27 mouse cellular contexts compared by ENCODE assay signal in genomic region chr17:36855484-36855883, GRCm38 (mm10). TPM values are rescaled to one million over a fixed set of nuclear protein-coding genes. Genes with fewer than 3 reads are reported as not detected.
"Had no signal": no experiment of that assay in that cellular context is flagged by ENCODE, and none has a peak within 500 bp of the region (broad histone marks: within the 10 kb centered on the region; RNA-seq: fewer than 3 reads in every experiment).

No protein-coding gene starts in this region.

- H3K27me3 ChIP-seq: limb, embryonic 13.5 days; lung, embryonic 15.5 days; megakaryocyte, embryonic 14.5 days; midbrain, embryonic 13.5 days; neural tube, embryonic 12.5 days; neural tube, embryonic 15.5 days had no signal

- H3K27ac ChIP-seq: limb, embryonic 10.5 days; limb, embryonic 13.5 days; lung, embryonic 15.5 days; midbrain, embryonic 10.5 days; midbrain, embryonic 13.5 days; neural tube, embryonic 12.5 days; neural tube, embryonic 15.5 days had no signal

- DNase-seq: kidney, adult 18-20 months; kidney, adult 9 months; kidney, postnatal 14 days; kidney, postnatal 4 days; lung, adult 18-20 months; lung, postnatal 10 days; lung, postnatal 36 days; retina, postnatal 1 day; right cerebral cortex, postnatal 25 days; spleen, adult 18-20 months; thymus, adult 18-20 months; thymus, postnatal 36 days had no signal

- ATAC-seq: midbrain, embryonic 13.5 days had no signal

- H3K4me3 ChIP-seq: limb, embryonic 10.5 days; limb, embryonic 13.5 days; lung, embryonic 15.5 days; midbrain, embryonic 10.5 days; midbrain, embryonic 13.5 days; neural tube, embryonic 12.5 days; neural tube, embryonic 15.5 days had no signal

- H3K4me2 ChIP-seq: limb, embryonic 13.5 days; lung, embryonic 15.5 days; midbrain, embryonic 13.5 days; neural tube, embryonic 12.5 days; neural tube, embryonic 15.5 days had no signal

- H3K9me3 ChIP-seq: limb, embryonic 10.5 days; limb, embryonic 13.5 days; lung, embryonic 15.5 days; megakaryocyte, embryonic 14.5 days; midbrain, embryonic 10.5 days; midbrain, embryonic 13.5 days; neural tube, embryonic 12.5 days; neural tube, embryonic 15.5 days had no signal

- H3K9ac ChIP-seq: limb, embryonic 13.5 days; lung, embryonic 15.5 days; midbrain, embryonic 13.5 days; neural tube, embryonic 12.5 days; neural tube, embryonic 15.5 days had no signal

- H3K4me1 ChIP-seq: limb, embryonic 10.5 days; limb, embryonic 13.5 days; midbrain, embryonic 10.5 days; midbrain, embryonic 13.5 days; neural tube, embryonic 12.5 days; neural tube, embryonic 15.5 days had no signal

RNA-seq across cellular contexts. Expression of gene Trim15, which starts 11.5 kb away (rescaled TPM):
- total RNA-seq: layer of hippocampus, adult 18-20 months; layer of hippocampus, postnatal 14 days; left cerebral cortex, postnatal 25 days; liver, adult 2 months had no signal
- polyA plus RNA-seq: liver, adult 2 months; testis, adult 2 months; urinary bladder, adult 2 months had no signal

RNA-seq across cellular contexts. Expression of gene Trim10, which starts 13.9 kb away (rescaled TPM):
- total RNA-seq: layer of hippocampus, adult 18-20 months; layer of hippocampus, postnatal 14 days; left cerebral cortex, postnatal 25 days; liver, adult 2 months had no signal
- polyA plus RNA-seq: liver, adult 2 months; testis, adult 2 months had no signal

RNA-seq across cellular contexts. Expression of gene Trim40, which starts 34.4 kb away (rescaled TPM):
- total RNA-seq: layer of hippocampus, adult 18-20 months; layer of hippocampus, postnatal 14 days; left cerebral cortex, postnatal 25 days; liver, adult 2 months had no signal
- polyA plus RNA-seq: kidney, embryonic 16.5 days; limb, embryonic 10.5 days; limb, embryonic 13.5 days; lung, embryonic 15.5 days; midbrain, embryonic 10.5 days; midbrain, embryonic 13.5 days; neural tube, embryonic 12.5 days; neural tube, embryonic 15.5 days; testis, adult 2 months had no signal

RNA-seq across cellular contexts. Expression of gene Trim31, which starts 42.4 kb away (rescaled TPM):
- total RNA-seq: layer of hippocampus, adult 18-20 months; layer of hippocampus, postnatal 14 days; left cerebral cortex, postnatal 25 days; liver, adult 2 months had no signal
- polyA plus RNA-seq: kidney, embryonic 16.5 days; limb, embryonic 10.5 days; limb, embryonic 13.5 days; liver, adult 2 months; midbrain, embryonic 10.5 days; midbrain, embryonic 13.5 days; neural tube, embryonic 12.5 days; neural tube, embryonic 15.5 days; testis, adult 2 months; urinary bladder, adult 2 months had no signal
